Mouse (Mus musculus) midbrain, embryonic 16.5 days (tissue): ENCODE results near the gene Zap70. TPM values are rescaled to one million over a fixed set of nuclear protein-coding genes. Genes with fewer than 3 reads are reported as not detected.

Source experiments
- ATAC-seq: fragments of 200-750 bp; cut with Nextera tagmentation; 2 replicates; pipeline ENCODE4 v1.8.0; 2017; ENCODE audit warnings: moderate TSS enrichment
- H3K27ac ChIP-seq: fragments of 300-500 bp; sonication (generic); 2 replicates; pipeline ENCODE4 v1.5.1; 2014; ENCODE audit warnings: mild to moderate bottlenecking, low read length, mixed read lengths
- H3K27me3 ChIP-seq: fragments of 300-500 bp; sonication (generic); 2 replicates; pipeline ENCODE4 v1.6.1; 2014; ENCODE audit warnings: low read depth, low read length, mixed read lengths; ENCODE audit not compliant: control insufficient read depth, insufficient read depth
- H3K36me3 ChIP-seq: fragments of 300-500 bp; sonication (generic); 2 replicates; pipeline ENCODE4 v1.6.1; 2014; ENCODE audit warnings: mild to moderate bottlenecking, low read length, moderate library complexity, mixed read lengths; ENCODE audit not compliant: control insufficient read depth, insufficient read depth
- H3K4me1 ChIP-seq: fragments of 300-500 bp; sonication (generic); 2 replicates; pipeline ENCODE4 v1.6.1; 2014; ENCODE audit warnings: mild to moderate bottlenecking, low read length, mixed read lengths; ENCODE audit not compliant: control insufficient read depth, insufficient read depth
- H3K4me2 ChIP-seq: fragments of 300-500 bp; sonication (generic); 2 replicates; pipeline ENCODE4 v1.6.1; 2014; ENCODE audit warnings: mild to moderate bottlenecking, low read length, mixed read lengths
- H3K4me3 ChIP-seq: fragments of 300-500 bp; sonication (generic); 2 replicates; pipeline ENCODE4 v1.5.1; 2014; ENCODE audit warnings: low read depth, mild to moderate bottlenecking, low read length, moderate library complexity, mixed read lengths
- H3K9ac ChIP-seq: fragments of 300-500 bp; sonication (generic); 2 replicates; pipeline ENCODE4 v1.6.1; 2014; ENCODE audit warnings: low read depth, low read length, mixed read lengths
- H3K9me3 ChIP-seq: fragments of 300-500 bp; sonication (generic); replicated peaks from 2 replicates; pipeline ENCODE4 v1.6.1; 2014; ENCODE audit warnings: mild to moderate bottlenecking, low read length, mixed read lengths; ENCODE audit not compliant: control insufficient read depth, poor library complexity, severe bottlenecking
- WGBS: fragments of 180-500 bp; shearing (Covaris S2); extraction: QIAGEN DNeasy Blood & Tissue Kit; methylation state at CpG from one replicate; pipeline ENCODE4 v1.1.7; 2014; 5-methylcytosine and 5-hydroxymethylcytosine counted together
- polyA plus RNA-seq: library from polyadenylated mRNA; unstranded; fragments of >200 nt; fragmentation: Nextera tagmentation; extraction: Ambion mirVana; gene quantifications from 2 replicates; pipeline ENCODE4 v1.2.1, GENCODE M21; 2015

The Zap70 gene
- polyA plus RNA-seq, 1 experiment from 2014 or later = 2.6 TPM

GRCm38 (mm10) chr1:36745661-36746060 lies 15.9 kb upstream of the Zap70 start:
- 36% methylated on average over 4 of the region's 4 CpGs for whole genome bisulfite sequencing
- Histone ChIP-seq H3K27ac (no peak overlapping the region), H3K4me3 (no peak overlapping the region), H3K9ac (no peak overlapping the region), H3K36me3 (no peaks in the 10 kb centered on the region), H3K27me3 (no peaks in the 10 kb centered on the region), H3K4me2 (no peak overlapping the region), H3K9me3 (no peaks in the 10 kb centered on the region), H3K4me1 (peaks cover 6% of the 10 kb centered on the region; the same call in 1 of the 2 replicates)
- ATAC-seq = no peak

GRCm38 (mm10) chr1:36746452-36746851 lies 15.1 kb upstream of the Zap70 start:
- no peak overlapping the region for H3K27ac ChIP-seq
- H3K9me3 ChIP-seq = no peaks in the 10 kb centered on the region
- H3K36me3 ChIP-seq = no peaks in the 10 kb centered on the region
- H3K4me1 ChIP-seq = peaks cover 6% of the 10 kb centered on the region; the same call in 1 of the 2 replicates
- H3K4me3 ChIP-seq = no peak overlapping the region
- ATAC-seq = no peak
- H3K9ac ChIP-seq = no peak overlapping the region
- no peaks in the 10 kb centered on the region for H3K27me3 ChIP-seq
- WGBS = 47% methylated on average over 14 of the region's 15 CpGs
- no peak overlapping the region for H3K4me2 ChIP-seq

GRCm38 (mm10) chr1:36753932-36754675 lies 7.5 kb upstream of the Zap70 start:
- no peaks in the 10 kb centered on the region for H3K27me3 ChIP-seq
- no peaks in the 10 kb centered on the region for H3K9me3 ChIP-seq
- ATAC-seq = no peak
- no peak overlapping the region for H3K4me2 ChIP-seq
- no peak overlapping the region for H3K27ac ChIP-seq
- no peaks in the 10 kb centered on the region for H3K36me3 ChIP-seq
- H3K4me1 ChIP-seq = no peaks in the 10 kb centered on the region
- WGBS = 88% methylated on average over 6 of the region's 6 CpGs
- H3K4me3 ChIP-seq = no peak overlapping the region
- H3K9ac ChIP-seq = no peak overlapping the region

- Histone ChIP-seq H3K4me1 (no peaks in the 10 kb centered on the region), H3K27ac (no peak overlapping the region), H3K27me3 (no peaks in the 10 kb centered on the region), H3K9me3 (no peaks in the 10 kb centered on the region), H3K36me3 (no peaks in the 10 kb centered on the region), H3K4me3 (no peak overlapping the region), H3K9ac (no peak overlapping the region), H3K4me2 (no peak overlapping the region)
- 83% methylated on average over 9 of the region's 9 CpGs for WGBS
- no peak for ATAC-seq
Measured at GRCm38 (mm10) chr1:36758553-36758952, 3.0 kb upstream of the Zap70 start.

GRCm38 (mm10) chr1:36759076-36759475 lies 2.5 kb upstream of the Zap70 start:
- no peaks in the 10 kb centered on the region for H3K4me1 ChIP-seq
- 81% methylated on average over 18 of the region's 18 CpGs for WGBS
- H3K27ac ChIP-seq = no peak overlapping the region
- H3K4me3 ChIP-seq = no peak overlapping the region
- H3K27me3 ChIP-seq = no peaks in the 10 kb centered on the region
- ATAC-seq = no peak
- no peak overlapping the region for H3K9ac ChIP-seq
- no peaks in the 10 kb centered on the region for H3K36me3 ChIP-seq
- no peaks in the 10 kb centered on the region for H3K9me3 ChIP-seq
- H3K4me2 ChIP-seq = no peak overlapping the region

GRCm38 (mm10) chr1:36760401-36760800 lies 1.2 kb upstream of the Zap70 start:
- Histone ChIP-seq H3K4me2 (no peak overlapping the region), H3K36me3 (no peaks in the 10 kb centered on the region), H3K4me1 (no peaks in the 10 kb centered on the region), H3K27me3 (no peaks in the 10 kb centered on the region), H3K9me3 (no peaks in the 10 kb centered on the region), H3K4me3 (no peak overlapping the region), H3K27ac (no peak overlapping the region), H3K9ac (no peak overlapping the region)
- 85% methylated on average over 9 of the region's 9 CpGs for WGBS
- ATAC-seq = no peak

- no peak for ATAC-seq
- 88% methylated on average over 8 of the region's 8 CpGs for WGBS
- no peak overlapping the region for H3K9ac ChIP-seq
Measured at GRCm38 (mm10) chr1:36761061-36761460, 537 bp upstream of the Zap70 start.

GRCm38 (mm10) chr1:36766431-36767205 lies 5.0 kb downstream of the Zap70 start:
- 76% methylated on average over 4 of the region's 4 CpGs for WGBS
- H3K4me3 ChIP-seq = no peak overlapping the region
- H3K4me2 ChIP-seq = no peak overlapping the region
- no peaks in the 10 kb centered on the region for H3K4me1 ChIP-seq
- H3K27me3 ChIP-seq = peaks cover 8% of the 10 kb centered on the region; the same call in 1 of the 2 replicates
- no peaks in the 10 kb centered on the region for H3K9me3 ChIP-seq
- no peak overlapping the region for H3K27ac ChIP-seq
- no peak overlapping the region for H3K9ac ChIP-seq
- no peak for ATAC-seq
- no peaks in the 10 kb centered on the region for H3K36me3 ChIP-seq

More at GRCm38 (mm10) chr1:36761061-36761460, 537 bp upstream of the Zap70 start:
- H3K4me2 ChIP-seq = no peak overlapping the region
- no peaks in the 10 kb centered on the region for H3K27me3 ChIP-seq
- H3K27ac ChIP-seq = no peak overlapping the region
- no peaks in the 10 kb centered on the region for H3K36me3 ChIP-seq
- no peaks in the 10 kb centered on the region for H3K4me1 ChIP-seq
- H3K4me3 ChIP-seq = no peak overlapping the region
- no peaks in the 10 kb centered on the region for H3K9me3 ChIP-seq

GRCm38 (mm10) chr1:36767321-36767720 lies 5.7 kb downstream of the Zap70 start:
- Histone ChIP-seq H3K36me3 (no peaks in the 10 kb centered on the region), H3K27me3 (peaks cover 8% of the 10 kb centered on the region; the same call in 1 of the 2 replicates), H3K4me2 (no peak overlapping the region), H3K4me3 (no peak overlapping the region), H3K27ac (no peak overlapping the region), H3K9me3 (no peaks in the 10 kb centered on the region), H3K4me1 (no peaks in the 10 kb centered on the region), H3K9ac (no peak overlapping the region)
- 55% methylated on average over 10 of the region's 10 CpGs for WGBS
- ATAC-seq = no peak
